Comparison of ENCODE assay signal across 8 mouse cellular contexts in the genomic region with DNA sequence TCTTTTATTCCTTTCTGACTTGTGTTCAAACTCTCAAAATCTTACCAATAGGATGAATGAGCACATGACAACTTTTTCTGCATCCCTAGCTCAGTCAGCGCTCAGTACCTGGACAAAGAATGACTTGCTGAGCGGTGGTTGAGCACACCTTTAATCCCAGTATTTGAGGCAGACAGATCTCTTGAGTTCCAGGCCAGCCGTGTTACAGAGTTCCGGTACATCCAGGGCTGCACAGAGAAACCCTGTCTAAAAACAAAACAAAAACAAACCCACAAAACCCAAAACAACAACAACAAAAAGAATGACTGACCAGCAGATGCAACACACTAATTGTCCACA. TPM values are rescaled to one million over a fixed set of nuclear protein-coding genes. Genes with fewer than 3 reads are reported as not detected.
DNase-seq lines count a peak whose midpoint lies in the region; ATAC-seq and TF ChIP-seq lines count a peak whose summit lies in the region.

No protein-coding gene starts in this region.

- no peak for TF ChIP-seq CTCF in kidney, postnatal 0 days (IDR thresholded peaks at IDR 0.05; ENCODE audit: low read depth)
- no peak for TF ChIP-seq CTCF in cortical plate, adult 2 months (IDR thresholded peaks at IDR 0.05; ENCODE audit: extremely low read depth, insufficient read depth, low read length)
- no peak for TF ChIP-seq CTCF in hindbrain, postnatal 0 days (IDR thresholded peaks at IDR 0.05; ENCODE audit: low read depth)
- TF ChIP-seq CTCF in midbrain, postnatal 0 days (IDR thresholded peaks at IDR 0.05), result no peak

- TF ChIP-seq POLR2A in cortical plate, adult 2 months (IDR thresholded peaks at IDR 0.05; ENCODE audit: extremely low read depth, insufficient read depth, low read length), result no peak

- no peaks in the 10 kb centered on the region for H3K9me3 ChIP-seq in kidney, postnatal 0 days (replicated peaks; ENCODE audit: low read length)
- H3K9me3 ChIP-seq in hindbrain, postnatal 0 days (ENCODE audit: low read length), result no peaks in the 10 kb centered on the region
- no peaks in the 10 kb centered on the region for H3K9me3 ChIP-seq in midbrain, postnatal 0 days (ENCODE audit: low read length)

- H3K4me1 ChIP-seq in kidney, postnatal 0 days (replicated peaks; ENCODE audit: insufficient read depth, low read length), result peaks cover 7% of the 10 kb centered on the region; the same call in 1 of the 2 replicates
- H3K4me1 ChIP-seq in cortical plate, adult 2 months (ENCODE audit: control insufficient read depth, insufficient read depth, low read length), result no peaks in the 10 kb centered on the region
- peaks cover 7% of the 10 kb centered on the region; the same call in 1 of the 2 replicates for H3K4me1 ChIP-seq in hindbrain, postnatal 0 days (ENCODE audit: insufficient read depth, low read length)
- H3K4me1 ChIP-seq in midbrain, postnatal 0 days (ENCODE audit: insufficient read depth, low read length), result peaks cover 6% of the 10 kb centered on the region; the same call in 1 of the 2 replicates

- ATAC-seq in kidney, postnatal 0 days (replicated peaks; ENCODE audit: low FRiP score, low read depth), result no peak
- no peak; the same call in 1 of the 2 replicates for ATAC-seq in hindbrain, postnatal 0 days
- peak; percentile 32 for ATAC-seq in midbrain, postnatal 0 days (ENCODE audit: low FRiP score)

- no peaks in the 10 kb centered on the region for H3K27me3 ChIP-seq in kidney, postnatal 0 days (ENCODE audit: insufficient read depth, low read length)
- no peaks in the 10 kb centered on the region for H3K27me3 ChIP-seq in hindbrain, postnatal 0 days (ENCODE audit: insufficient read depth, low read length)
- no peaks in the 10 kb centered on the region for H3K27me3 ChIP-seq in midbrain, postnatal 0 days (ENCODE audit: insufficient read depth, low read length)

- peak overlapping the region; percentile 63 for H3K9ac ChIP-seq in kidney, postnatal 0 days (ENCODE audit: low read depth, low read length)
- H3K9ac ChIP-seq in hindbrain, postnatal 0 days (replicated peaks; ENCODE audit: low read length), result peak overlapping the region; percentile 66; the same call in 1 of the 2 replicates
- peak overlapping the region; percentile 67 for H3K9ac ChIP-seq in midbrain, postnatal 0 days (replicated peaks; ENCODE audit: low read length, poor library complexity, severe bottlenecking)

- peak overlapping the region; percentile 89 for H3K4me2 ChIP-seq in kidney, postnatal 0 days (ENCODE audit: low read length)
- H3K4me2 ChIP-seq in hindbrain, postnatal 0 days (ENCODE audit: low read depth, low read length), result peak overlapping the region; percentile 65
- H3K4me2 ChIP-seq in midbrain, postnatal 0 days (ENCODE audit: low read depth, low read length, poor library complexity, severe bottlenecking), result peak overlapping the region; percentile 81

- no peak for DNase-seq in kidney, postnatal 0 days (ENCODE audit: low spot score)
- no peak for DNase-seq in kidney, postnatal 4 days
- DNase-seq in hindbrain, postnatal 0 days (ENCODE audit: low spot score), result peak; percentile 4
- no peak for DNase-seq in midbrain, postnatal 0 days (ENCODE audit: low spot score)
- DNase-seq in thymus, adult 18-20 months, result no peak
- no peak for DNase-seq in layer of hippocampus, adult 18-20 months (ENCODE audit: low spot score in 2 of 2)
- no peak for DNase-seq in retina, postnatal 1 day

- WGBS in kidney, postnatal 0 days, result 29% methylated on average over 4 of the region's 4 CpGs
- WGBS in hindbrain, postnatal 0 days, result 13% methylated on average over 4 of the region's 4 CpGs
- WGBS in midbrain, postnatal 0 days, result 23% methylated on average over 4 of the region's 4 CpGs

- H3K36me3 ChIP-seq in kidney, postnatal 0 days (ENCODE audit: insufficient read depth, low read length), result no peaks in the 10 kb centered on the region
- no peaks in the 10 kb centered on the region; the same call in 1 of the 2 replicates for H3K36me3 ChIP-seq in hindbrain, postnatal 0 days (ENCODE audit: insufficient read depth, low read length)
- no peaks in the 10 kb centered on the region for H3K36me3 ChIP-seq in midbrain, postnatal 0 days (ENCODE audit: insufficient read depth, low read length)

- H3K4me3 ChIP-seq in kidney, postnatal 0 days (replicated peaks; ENCODE audit: low read depth, low read length), result peak overlapping the region; percentile 73
- H3K4me3 ChIP-seq in cortical plate, adult 2 months (ENCODE audit: insufficient read depth, low read length), result peak overlapping the region; percentile 88
- H3K4me3 ChIP-seq in hindbrain, postnatal 0 days (ENCODE audit: low read length), result peak overlapping the region; percentile 58
- peak overlapping the region; percentile 61 for H3K4me3 ChIP-seq in midbrain, postnatal 0 days (ENCODE audit: low read depth, low read length)

- no peak overlapping the region for H3K27ac ChIP-seq in kidney, postnatal 0 days
- H3K27ac ChIP-seq in cortical plate, adult 2 months (ENCODE audit: insufficient read depth, low read length), result no peak overlapping the region
- H3K27ac ChIP-seq in hindbrain, postnatal 0 days, result no peak overlapping the region
- no peak overlapping the region for H3K27ac ChIP-seq in midbrain, postnatal 0 days (ENCODE audit: low read depth, low read length)

RNA-seq across cellular contexts. Expression of gene Slc44a2, which starts 0.2 kb away (rescaled TPM):
- 76.5 and 80.5 TPM in 2 replicates for polyA plus RNA-seq in kidney, postnatal 0 days (2015; fragmentation: Nextera tagmentation; extraction: Ambion mirVana)
- polyA plus RNA-seq in cortical plate, adult 2 months (2012; rRNA removed), result 54.1 and 55.3 TPM in 2 replicates
- 58.5 and 68.0 TPM in 2 replicates for total RNA-seq in hindbrain, postnatal 0 days (2014; rRNA removed)
- polyA plus RNA-seq in hindbrain, postnatal 0 days (2015; fragmentation: Nextera tagmentation; extraction: Ambion mirVana), result 52.6 and 58.8 TPM in 2 replicates
- 58.5 and 70.7 TPM in 2 replicates for total RNA-seq in midbrain, postnatal 0 days (2014; rRNA removed)
- polyA plus RNA-seq in midbrain, postnatal 0 days (2015; fragmentation: Nextera tagmentation; extraction: Ambion mirVana), result 47.1 and 52.0 TPM in 2 replicates
- total RNA-seq in layer of hippocampus, adult 18-20 months (2021), result 10 to 100 TPM; 44.7 to 48.0 TPM

RNA-seq across cellular contexts. Expression of gene Ap1m2, which starts 8.1 kb away (rescaled TPM):
- polyA plus RNA-seq in kidney, postnatal 0 days (2015; fragmentation: Nextera tagmentation; extraction: Ambion mirVana), result 57.3 and 63.0 TPM in 2 replicates
- 2.4 and 2.5 TPM in 2 replicates for polyA plus RNA-seq in cortical plate, adult 2 months (2012; rRNA removed)
- total RNA-seq in hindbrain, postnatal 0 days (2014; rRNA removed), result 2.5 and 7.0 TPM in 2 replicates
- 3.8 and 3.9 TPM in 2 replicates for polyA plus RNA-seq in hindbrain, postnatal 0 days (2015; fragmentation: Nextera tagmentation; extraction: Ambion mirVana)
- total RNA-seq in midbrain, postnatal 0 days (2014; rRNA removed), result 3.9 and 4.7 TPM in 2 replicates
- polyA plus RNA-seq in midbrain, postnatal 0 days (2015; fragmentation: Nextera tagmentation; extraction: Ambion mirVana), result 3.1 TPM in 2 replicates
- under 1 TPM; 0.18 to 0.30 TPM for total RNA-seq in layer of hippocampus, adult 18-20 months (2021)

RNA-seq across cellular contexts. Expression of gene Cdkn2d, which starts 29.0 kb away (rescaled TPM):
- polyA plus RNA-seq in kidney, postnatal 0 days (2015; fragmentation: Nextera tagmentation; extraction: Ambion mirVana), result 31.4 and 37.8 TPM in 2 replicates
- 74.1 and 76.9 TPM in 2 replicates for polyA plus RNA-seq in cortical plate, adult 2 months (2012; rRNA removed)
- 115 and 123 TPM in 2 replicates for total RNA-seq in hindbrain, postnatal 0 days (2014; rRNA removed)
- 134 and 142 TPM in 2 replicates for polyA plus RNA-seq in hindbrain, postnatal 0 days (2015; fragmentation: Nextera tagmentation; extraction: Ambion mirVana)
- total RNA-seq in midbrain, postnatal 0 days (2014; rRNA removed), result 93.4 and 126 TPM in 2 replicates
- 141 and 146 TPM in 2 replicates for polyA plus RNA-seq in midbrain, postnatal 0 days (2015; fragmentation: Nextera tagmentation; extraction: Ambion mirVana)
- total RNA-seq in layer of hippocampus, adult 18-20 months (2021), result 10 to 100 TPM; 53.7 to 56.7 TPM

RNA-seq across cellular contexts. Expression of gene Kri1, which starts 32.5 kb away (rescaled TPM):
- 8.7 and 10.6 TPM in 2 replicates for polyA plus RNA-seq in kidney, postnatal 0 days (2015; fragmentation: Nextera tagmentation; extraction: Ambion mirVana)
- 42.6 and 47.2 TPM in 2 replicates for polyA plus RNA-seq in cortical plate, adult 2 months (2012; rRNA removed)
- total RNA-seq in hindbrain, postnatal 0 days (2014; rRNA removed), result 14.8 and 15.3 TPM in 2 replicates
- polyA plus RNA-seq in hindbrain, postnatal 0 days (2015; fragmentation: Nextera tagmentation; extraction: Ambion mirVana), result 10.9 and 11.8 TPM in 2 replicates
- total RNA-seq in midbrain, postnatal 0 days (2014; rRNA removed), result 21.9 and 25.9 TPM in 2 replicates
- 11.7 and 13.0 TPM in 2 replicates for polyA plus RNA-seq in midbrain, postnatal 0 days (2015; fragmentation: Nextera tagmentation; extraction: Ambion mirVana)
- total RNA-seq in layer of hippocampus, adult 18-20 months (2021), result 10 to 100 TPM; 39.7 to 46.9 TPM

RNA-seq across cellular contexts. Expression of gene Ilf3, which starts 47.4 kb away (rescaled TPM):
- polyA plus RNA-seq in kidney, postnatal 0 days (2015; fragmentation: Nextera tagmentation; extraction: Ambion mirVana), result 113 and 125 TPM in 2 replicates
- polyA plus RNA-seq in cortical plate, adult 2 months (2012; rRNA removed), result 71.3 and 76.2 TPM in 2 replicates
- total RNA-seq in hindbrain, postnatal 0 days (2014; rRNA removed), result 89.5 and 108 TPM in 2 replicates
- 174 and 184 TPM in 2 replicates for polyA plus RNA-seq in hindbrain, postnatal 0 days (2015; fragmentation: Nextera tagmentation; extraction: Ambion mirVana)
- 105 and 114 TPM in 2 replicates for total RNA-seq in midbrain, postnatal 0 days (2014; rRNA removed)
- polyA plus RNA-seq in midbrain, postnatal 0 days (2015; fragmentation: Nextera tagmentation; extraction: Ambion mirVana), result 198 and 201 TPM in 2 replicates
- 100 to 1,000 TPM in 1 of 2 experiments, 10 to 100 TPM in 1; 99.2 to 101 TPM for total RNA-seq in layer of hippocampus, adult 18-20 months (2021)

Comparison
In these comparisons a context has a peak if more than half of its experiments do, and no peak if none do; other contexts are left out.
1. RNA of gene Ap1m2, which starts 8.1 kb away (polyA plus RNA-seq): 57.3 to 63.0 TPM in kidney, postnatal 0 days; 3.8 to 3.9 TPM in hindbrain, postnatal 0 days, 3.1 TPM in midbrain, postnatal 0 days and 2.4 to 2.5 TPM in cortical plate, adult 2 months; every median in the first group is over 10 times any median in the second.
2. Peak in every context shown above with its lines, with median percentiles within 50 percentile points of each other: H3K4me2 ChIP-seq, H3K4me3 ChIP-seq and H3K9ac ChIP-seq.